Mouse (Mus musculus): ENCODE data around the gene Ppp1r16b.

DNA sequence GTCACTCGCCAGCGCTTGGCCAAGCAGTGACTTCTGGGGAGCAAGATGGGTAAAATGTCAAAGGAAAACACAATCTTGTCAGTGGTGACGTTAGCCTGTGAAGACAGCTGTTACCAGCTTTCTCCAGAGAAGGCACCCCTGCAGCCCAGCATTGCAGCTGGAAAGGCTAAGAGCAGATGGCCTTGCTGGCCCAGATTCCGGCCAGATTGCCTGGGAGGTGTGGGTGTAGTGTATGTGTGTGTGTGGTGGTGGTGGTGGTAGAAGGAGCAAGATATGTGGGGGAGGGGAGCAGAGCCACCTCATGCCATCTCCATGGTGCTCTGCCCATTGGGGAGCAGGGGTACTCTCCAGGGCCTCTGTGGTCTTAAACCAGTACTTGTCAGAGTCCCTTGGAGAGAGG lies 67.9 kb downstream of the Ppp1r16b start:
- no peak for TF ChIP-seq POLR2A (IDR thresholded peaks at IDR 0.05; ENCODE audit: borderline replicate concordance, extremely low read depth, insufficient read depth, insufficient read length, poor library complexity, severe bottlenecking)
- no peak for TF ChIP-seq CTCF (IDR thresholded peaks at IDR 0.05; ENCODE audit: borderline replicate concordance, extremely low read depth, insufficient read depth, insufficient read length)

Measured in brain, embryonic 14.5 days (tissue).